Mouse (Mus musculus) CH12.LX (cell line): ENCODE measurements around the gene Mettl7a1. TPM values are rescaled to one million over a fixed set of nuclear protein-coding genes. Genes with fewer than 3 reads are reported as not detected.
"Not testable (repeated sequence)": the region's sequence is repeated elsewhere in the genome, so short reads cannot be mapped to it uniquely, and the experiment has no call there.

Experiments used
- DNase-seq: peaks from one replicate; pipeline ENCODE4 v3.0.0-alpha.2; 2013; ENCODE audit errors: extremely low read depth
- H3K27ac ChIP-seq: 2 replicates; pipeline ENCODE4 v1.5.1; 2012; ENCODE audit warnings: low read depth, mild to moderate bottlenecking, control low read depth, moderate library complexity; ENCODE audit not compliant: insufficient read depth
- H3K27me3 ChIP-seq: replicated peaks from 2 replicates; pipeline ENCODE3; 2012; ENCODE audit warnings: inconsistent platforms
- H3K36me3 ChIP-seq, 2 experiments: replicated peaks in 1 of 2; 2 replicates each; pipeline versions ENCODE3 to v1.6.1; 2012; ENCODE audit warnings: inconsistent platforms in 1 of 2, low read length in 1 of 2, mild to moderate bottlenecking in 1 of 2, mixed read lengths in 1 of 2, moderate library complexity in 1 of 2; ENCODE audit not compliant: control insufficient read depth in 1 of 2, insufficient read depth in 1 of 2
- H3K4me1 ChIP-seq, 2 experiments: 2 replicates each; pipeline ENCODE4 v1.6.1; 2012; ENCODE audit warnings: inconsistent platforms in 1 of 2, moderate library complexity in 1 of 2; ENCODE audit not compliant: insufficient read depth in 2 of 2, control insufficient read depth in 1 of 2
- H3K4me2 ChIP-seq: 2 replicates; pipeline ENCODE4 v1.6.1; 2012; ENCODE audit warnings: low read depth, mild to moderate bottlenecking, control low read depth; ENCODE audit not compliant: poor library complexity, insufficient read depth, severe bottlenecking
- H3K4me3 ChIP-seq, 3 experiments: fragments of 150-350 bp in 1 of 3; sonication (generic) in 1 of 3; replicated peaks in 1 of 3; 2 replicates each; pipeline versions ENCODE3 to v1.5.1; 2011 to 2012; ENCODE audit warnings: low read depth in 2 of 3, low read length in 2 of 3, mild to moderate bottlenecking in 2 of 3, moderate library complexity in 2 of 3, control low read depth in 1 of 3, improper control_type of control experiment in 1 of 3, inconsistent platforms in 1 of 3, mixed read lengths in 1 of 3; ENCODE audit not compliant: poor library complexity in 1 of 3
- H3K79me2 ChIP-seq: replicated peaks from 2 replicates; pipeline ENCODE4 v1.6.1; 2012; ENCODE audit warnings: mild to moderate bottlenecking, moderate library complexity; ENCODE audit not compliant: control insufficient read depth, poor library complexity, insufficient read depth, severe bottlenecking; ENCODE audit errors: extremely low read depth
- H3K9ac ChIP-seq: 2 replicates; pipeline ENCODE4 v1.6.1; 2012; ENCODE audit warnings: low read depth, mild to moderate bottlenecking, control low read depth, moderate library complexity; ENCODE audit not compliant: insufficient read depth
- H3K9me3 ChIP-seq: replicated peaks from 2 replicates; pipeline ENCODE3; 2012; ENCODE audit warnings: low read length, inconsistent platforms, mixed read lengths
- CHD1 ChIP-seq: IDR thresholded peaks from 2 replicates; pipeline ENCODE4 v1.6.1; 2012; ENCODE audit warnings: low read depth, low read length, improper control_type of control experiment, inconsistent platforms
- JUND ChIP-seq: conservative IDR thresholded peaks from 2 replicates; pipeline ENCODE4 v1.6.1; 2011; ENCODE audit warnings: low read depth, low read length, improper control_type of control experiment
- KAT2A ChIP-seq: IDR thresholded peaks from 2 replicates; pipeline ENCODE4 v1.6.1; 2012; ENCODE audit warnings: low read length, improper control_type of control experiment, inconsistent platforms; ENCODE audit not compliant: insufficient replicate concordance
- MAFK ChIP-seq: IDR thresholded peaks from 2 replicates; pipeline ENCODE4 v1.6.1; 2011; ENCODE audit warnings: low read length, improper control_type of control experiment; ENCODE audit not compliant: insufficient replicate concordance
- MAX ChIP-seq: IDR thresholded peaks from 2 replicates; pipeline ENCODE4 v1.6.1; 2011; ENCODE audit warnings: low read length, improper control_type of control experiment
- NELFE ChIP-seq: IDR thresholded peaks from 2 replicates; pipeline ENCODE4 v1.6.1; 2011; ENCODE audit warnings: low read depth, low read length, improper control_type of control experiment
- PAX5 ChIP-seq: IDR thresholded peaks from 2 replicates; pipeline ENCODE4 v1.6.1; 2012; ENCODE audit warnings: low read length, inconsistent platforms, mixed read lengths
- TBP ChIP-seq: conservative IDR thresholded peaks from 2 replicates; pipeline ENCODE4 v1.6.1; 2011; ENCODE audit warnings: low read depth, low read length, improper control_type of control experiment
- USF1 ChIP-seq: IDR thresholded peaks from 2 replicates; pipeline ENCODE4 v1.6.1; 2014; ENCODE audit warnings: low read depth, mild to moderate bottlenecking, inconsistent platforms, low read length, improper control_type of control experiment
- dilution Hi-C: fragments of 300-500 bp; cut with MboI; formaldehyde crosslinking; loops from 2 replicates; pipeline ENCODE4 v1.14.3; 2020; ENCODE audit warnings: low sequenced_read_pairs; ENCODE audit not compliant: extremely low pct_unique_long_range_greater_than_20kb, extremely low pct_ligation_motif_present
- in situ Hi-C: fragments of 300-500 bp; cut with MboI; formaldehyde crosslinking; loops from 3 replicates; pipeline ENCODE4 v1.14.3; 2019; ENCODE audit warnings: low sequenced_read_pairs, low pct_ligation_motif_present, low pct_unique_long_range_greater_than_20kb, mixed read lengths
- polyA plus RNA-seq: library from polyadenylated mRNA; unstranded; fragments of >175 nt; gene quantifications from 2 replicates; pipeline ENCODE4 v1.2.1, GENCODE M21; 2012; ENCODE audit warnings: low read depth; ENCODE audit not compliant: insufficient read length
- total RNA-seq, 2 experiments: library from RNA; depleted of rRNA; stranded (reverse); fragments of 300-350 nt in 1 of 2; fragments of >200 nt in 1 of 2; gene quantifications; 2 replicates each; pipeline ENCODE4 v1.2.3; 2012 to 2014

The Mettl7a1 gene
- total and polyA plus RNA-seq, 3 experiments, result 6.5 to 17.2 (median 14.2) TPM

GRCm38 (mm10) chr15:100332077-100332961 is 28.4 kb downstream of the Mettl7a1 start:
- in situ Hi-C loops, H3K9ac ChIP-seq, H3K9me3 ChIP-seq, DNase-seq, H3K79me2 ChIP-seq, H3K27me3 ChIP-seq, H3K4me1 ChIP-seq, H3K4me2 ChIP-seq, H3K4me3 ChIP-seq, H3K27ac ChIP-seq, dilution Hi-C loops, H3K36me3 ChIP-seq: not testable (repeated sequence)

- dilution Hi-C loops, result no loop called here
- Histone ChIP-seq H3K36me3 (no peaks in the 10 kb centered on the region), H3K27me3 (no peaks in the 10 kb centered on the region), H3K4me1 (no peaks in the 10 kb centered on the region), H3K4me3 (no peak within 1 kb of the TSS), H3K4me2 (no peak within 1 kb of the TSS), H3K79me2 (no peaks in the 10 kb centered on the region), H3K9ac (no peak within 1 kb of the TSS), H3K27ac (no peak within 1 kb of the TSS), H3K9me3 (no peaks in the 10 kb centered on the region)
- TF ChIP-seq USF1 (no peak), MAFK (no peak), JUND (no peak), MAX (no peak), NELFE (no peak), TBP (no peak), KAT2A (no peak), CHD1 (no peak), PAX5 (no peak)
- in situ Hi-C loops, result no loop called here
- DNase-seq, result no peak
Observed at GRCm38 (mm10) chr15:100334629-100335028, 30.7 kb downstream of the Mettl7a1 start, which contains the start of gene Mettl7a3. Gene Mettl7a3 (plus strand): TSS chr15:100334929.

- H3K4me2 ChIP-seq, H3K79me2 ChIP-seq, H3K27ac ChIP-seq, H3K9me3 ChIP-seq, in situ Hi-C loops, H3K4me1 ChIP-seq, DNase-seq, H3K36me3 ChIP-seq, H3K4me3 ChIP-seq, H3K27me3 ChIP-seq, H3K9ac ChIP-seq, dilution Hi-C loops: not testable (repeated sequence)
Observed at GRCm38 (mm10) chr15:100337328-100337727, 33.4 kb downstream of the Mettl7a1 start.
